Mouse (Mus musculus) CH12.LX (cell line): Measurements from ENCODE around the gene Tmem266. TPM values are rescaled to one million over a fixed set of nuclear protein-coding genes. Genes with fewer than 3 reads are reported as not detected.

Experiments used
- DNase-seq: peaks from one replicate; pipeline ENCODE4 v3.0.0-alpha.2; 2013; ENCODE audit errors: extremely low read depth
- H3K27ac ChIP-seq: 2 replicates; pipeline ENCODE4 v1.5.1; 2012; ENCODE audit warnings: low read depth, mild to moderate bottlenecking, control low read depth, moderate library complexity; ENCODE audit not compliant: insufficient read depth
- H3K27me3 ChIP-seq: replicated peaks from 2 replicates; pipeline ENCODE3; 2012; ENCODE audit warnings: inconsistent platforms
- H3K36me3 ChIP-seq, 2 experiments: replicated peaks in 1 of 2; 2 replicates each; pipeline versions ENCODE3 to v1.6.1; 2012; ENCODE audit warnings: inconsistent platforms in 1 of 2, low read length in 1 of 2, mild to moderate bottlenecking in 1 of 2, mixed read lengths in 1 of 2, moderate library complexity in 1 of 2; ENCODE audit not compliant: control insufficient read depth in 1 of 2, insufficient read depth in 1 of 2
- H3K4me1 ChIP-seq, 2 experiments: 2 replicates each; pipeline ENCODE4 v1.6.1; 2012; ENCODE audit warnings: inconsistent platforms in 1 of 2, moderate library complexity in 1 of 2; ENCODE audit not compliant: insufficient read depth in 2 of 2, control insufficient read depth in 1 of 2
- H3K4me2 ChIP-seq: 2 replicates; pipeline ENCODE4 v1.6.1; 2012; ENCODE audit warnings: low read depth, mild to moderate bottlenecking, control low read depth; ENCODE audit not compliant: poor library complexity, insufficient read depth, severe bottlenecking
- H3K4me3 ChIP-seq, 3 experiments: fragments of 150-350 bp in 1 of 3; sonication (generic) in 1 of 3; replicated peaks in 1 of 3; 2 replicates each; pipeline versions ENCODE3 to v1.5.1; 2011 to 2012; ENCODE audit warnings: low read depth in 2 of 3, low read length in 2 of 3, mild to moderate bottlenecking in 2 of 3, moderate library complexity in 2 of 3, control low read depth in 1 of 3, improper control_type of control experiment in 1 of 3, inconsistent platforms in 1 of 3, mixed read lengths in 1 of 3; ENCODE audit not compliant: poor library complexity in 1 of 3
- H3K79me2 ChIP-seq: replicated peaks from 2 replicates; pipeline ENCODE4 v1.6.1; 2012; ENCODE audit warnings: mild to moderate bottlenecking, moderate library complexity; ENCODE audit not compliant: control insufficient read depth, poor library complexity, insufficient read depth, severe bottlenecking; ENCODE audit errors: extremely low read depth
- H3K9ac ChIP-seq: 2 replicates; pipeline ENCODE4 v1.6.1; 2012; ENCODE audit warnings: low read depth, mild to moderate bottlenecking, control low read depth, moderate library complexity; ENCODE audit not compliant: insufficient read depth
- H3K9me3 ChIP-seq: replicated peaks from 2 replicates; pipeline ENCODE3; 2012; ENCODE audit warnings: low read length, inconsistent platforms, mixed read lengths
- BHLHE40 ChIP-seq: IDR thresholded peaks from 2 replicates; pipeline ENCODE4 v1.6.1; 2011; ENCODE audit warnings: mild to moderate bottlenecking, low read depth, low read length, improper control_type of control experiment
- CHD1 ChIP-seq: IDR thresholded peaks from 2 replicates; pipeline ENCODE4 v1.6.1; 2012; ENCODE audit warnings: low read depth, low read length, improper control_type of control experiment, inconsistent platforms
- CHD2 ChIP-seq: IDR thresholded peaks from 2 replicates; pipeline ENCODE4 v1.6.1; 2011; ENCODE audit warnings: low read length, improper control_type of control experiment
- CTCF ChIP-seq, 2 experiments: IDR thresholded peaks in 1 of 2; conservative IDR thresholded peaks in 1 of 2; 2 replicates each; pipeline ENCODE4 v1.5.1; 2011 to 2012; ENCODE audit warnings: low read depth in 2 of 2, low read length in 2 of 2, improper control_type of control experiment in 1 of 2, inconsistent platforms in 1 of 2, mild to moderate bottlenecking in 1 of 2, moderate library complexity in 1 of 2
- E2F4 ChIP-seq: IDR thresholded peaks from 2 replicates; pipeline ENCODE4 v1.6.1; 2011; ENCODE audit warnings: low read depth, low read length, improper control_type of control experiment; ENCODE audit not compliant: insufficient replicate concordance
- GABPA ChIP-seq: IDR thresholded peaks from 2 replicates; pipeline ENCODE4 v1.6.1; 2012; ENCODE audit warnings: low read depth, low read length, improper control_type of control experiment, inconsistent platforms; ENCODE audit not compliant: insufficient replicate concordance
- HCFC1 ChIP-seq: IDR thresholded peaks from 2 replicates; pipeline ENCODE4 v1.6.1; 2012; ENCODE audit warnings: low read depth, mild to moderate bottlenecking, inconsistent platforms, low read length, improper control_type of control experiment
- JUN ChIP-seq: IDR thresholded peaks from 2 replicates; pipeline ENCODE4 v1.6.1; 2011; ENCODE audit warnings: low read depth, mild to moderate bottlenecking, low read length, improper control_type of control experiment, moderate library complexity; ENCODE audit not compliant: insufficient read depth
- JUND ChIP-seq: conservative IDR thresholded peaks from 2 replicates; pipeline ENCODE4 v1.6.1; 2011; ENCODE audit warnings: low read depth, low read length, improper control_type of control experiment
- MAFK ChIP-seq: IDR thresholded peaks from 2 replicates; pipeline ENCODE4 v1.6.1; 2011; ENCODE audit warnings: low read length, improper control_type of control experiment; ENCODE audit not compliant: insufficient replicate concordance
- MAX ChIP-seq: IDR thresholded peaks from 2 replicates; pipeline ENCODE4 v1.6.1; 2011; ENCODE audit warnings: low read length, improper control_type of control experiment
- MAZ ChIP-seq: IDR thresholded peaks from 2 replicates; pipeline ENCODE4 v1.6.1; 2012; ENCODE audit warnings: low read depth, mild to moderate bottlenecking, inconsistent platforms, low read length, improper control_type of control experiment, moderate library complexity
- MYC ChIP-seq: IDR thresholded peaks from 2 replicates; pipeline ENCODE4 v1.6.1; 2011; ENCODE audit warnings: low read depth, mild to moderate bottlenecking, improper control_type of control experiment, low read length
- NELFE ChIP-seq: IDR thresholded peaks from 2 replicates; pipeline ENCODE4 v1.6.1; 2011; ENCODE audit warnings: low read depth, low read length, improper control_type of control experiment
- NRF1 ChIP-seq: IDR thresholded peaks from 2 replicates; pipeline ENCODE4 v1.6.1; 2014; ENCODE audit warnings: low read depth, mild to moderate bottlenecking, inconsistent platforms, low read length, improper control_type of control experiment, moderate library complexity
- PAX5 ChIP-seq: IDR thresholded peaks from 2 replicates; pipeline ENCODE4 v1.6.1; 2012; ENCODE audit warnings: low read length, inconsistent platforms, mixed read lengths
- POLR2A ChIP-seq: IDR thresholded peaks from 2 replicates; pipeline ENCODE4 v1.6.1; 2011; ENCODE audit warnings: low read depth, mild to moderate bottlenecking, improper control_type of control experiment, low read length
- POLR2AphosphoS2 ChIP-seq: IDR thresholded peaks from 2 replicates; pipeline ENCODE4 v1.6.1; 2011; ENCODE audit warnings: low read depth, low read length, improper control_type of control experiment
- RAD21 ChIP-seq: IDR thresholded peaks from 2 replicates; pipeline ENCODE4 v1.6.1; 2011; ENCODE audit warnings: low read depth, mild to moderate bottlenecking, low read length, improper control_type of control experiment, moderate library complexity
- SIN3A ChIP-seq: IDR thresholded peaks from 2 replicates; pipeline ENCODE4 v1.6.1; 2012; ENCODE audit warnings: low read length, improper control_type of control experiment, inconsistent platforms
- SMC3 ChIP-seq: IDR thresholded peaks from 2 replicates; pipeline ENCODE4 v1.6.1; 2011; ENCODE audit warnings: low read depth, low read length, improper control_type of control experiment
- TBP ChIP-seq: conservative IDR thresholded peaks from 2 replicates; pipeline ENCODE4 v1.6.1; 2011; ENCODE audit warnings: low read depth, low read length, improper control_type of control experiment
- TCF12 ChIP-seq: IDR thresholded peaks from 2 replicates; pipeline ENCODE4 v1.6.1; 2014; ENCODE audit warnings: low read depth, mild to moderate bottlenecking, inconsistent platforms, low read length, improper control_type of control experiment
- UBTF ChIP-seq: IDR thresholded peaks from 2 replicates; pipeline ENCODE4 v1.6.1; 2012; ENCODE audit warnings: low read depth, mild to moderate bottlenecking, inconsistent platforms, low read length, improper control_type of control experiment, moderate library complexity
- USF1 ChIP-seq: IDR thresholded peaks from 2 replicates; pipeline ENCODE4 v1.6.1; 2014; ENCODE audit warnings: low read depth, mild to moderate bottlenecking, inconsistent platforms, low read length, improper control_type of control experiment
- ZC3H11A ChIP-seq: IDR thresholded peaks from 2 replicates; pipeline ENCODE4 v1.6.1; 2012; ENCODE audit warnings: low read depth, mild to moderate bottlenecking, inconsistent platforms, low read length, improper control_type of control experiment
- ZKSCAN1 ChIP-seq: IDR thresholded peaks from 2 replicates; pipeline ENCODE4 v1.6.1; 2012; ENCODE audit warnings: low read depth, inconsistent platforms, low read length, improper control_type of control experiment, borderline replicate concordance
- ZMIZ1 ChIP-seq: IDR thresholded peaks from 2 replicates; pipeline ENCODE4 v1.6.1; 2012; ENCODE audit warnings: low read depth, mild to moderate bottlenecking, inconsistent platforms, low read length, improper control_type of control experiment
- dilution Hi-C: fragments of 300-500 bp; cut with MboI; formaldehyde crosslinking; loops from 2 replicates; pipeline ENCODE4 v1.14.3; 2020; ENCODE audit warnings: low sequenced_read_pairs; ENCODE audit not compliant: extremely low pct_unique_long_range_greater_than_20kb, extremely low pct_ligation_motif_present
- in situ Hi-C: fragments of 300-500 bp; cut with MboI; formaldehyde crosslinking; loops from 3 replicates; pipeline ENCODE4 v1.14.3; 2019; ENCODE audit warnings: low sequenced_read_pairs, low pct_ligation_motif_present, low pct_unique_long_range_greater_than_20kb, mixed read lengths
- polyA plus RNA-seq: library from polyadenylated mRNA; unstranded; fragments of >175 nt; gene quantifications from 2 replicates; pipeline ENCODE4 v1.2.1, GENCODE M21; 2012; ENCODE audit warnings: low read depth; ENCODE audit not compliant: insufficient read length
- total RNA-seq, 2 experiments: library from RNA; depleted of rRNA; stranded (reverse); fragments of 300-350 nt in 1 of 2; fragments of >200 nt in 1 of 2; gene quantifications; 2 replicates each; pipeline ENCODE4 v1.2.3; 2012 to 2014

Gene Tmem266
- total and polyA plus RNA-seq, 3 experiments = not detected

DNA sequence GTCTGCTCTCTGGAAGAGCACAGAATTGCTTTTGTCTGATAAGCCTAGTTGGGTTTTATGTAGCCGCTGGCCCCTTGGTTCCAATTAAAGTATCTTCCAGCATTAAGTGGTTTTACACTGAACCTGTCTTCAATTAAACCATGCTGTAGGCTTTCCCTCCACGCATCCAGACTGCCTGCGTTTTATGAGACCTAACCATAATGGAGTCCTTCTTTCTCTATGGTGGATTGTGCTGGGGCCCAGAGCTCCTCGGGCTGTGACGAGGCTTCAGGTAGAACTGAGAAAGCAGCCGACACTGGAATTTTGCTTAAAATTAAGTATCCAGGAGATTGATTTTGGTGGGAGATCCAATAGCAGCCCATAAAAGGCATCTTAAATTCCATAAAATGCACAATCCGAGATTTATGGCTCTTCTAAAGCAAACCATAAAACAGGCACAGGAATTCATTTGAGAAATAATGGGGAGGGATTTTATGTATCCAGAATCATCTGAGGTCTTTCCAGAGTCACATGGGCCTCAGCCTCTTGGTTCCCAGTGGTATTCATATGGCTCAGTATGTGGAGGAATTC lies 72.4 kb downstream of the Tmem266 start:
- dilution Hi-C loops = no loop called here
- peaks cover 13% of the 10 kb centered on the region for H3K27me3 ChIP-seq

DNA sequence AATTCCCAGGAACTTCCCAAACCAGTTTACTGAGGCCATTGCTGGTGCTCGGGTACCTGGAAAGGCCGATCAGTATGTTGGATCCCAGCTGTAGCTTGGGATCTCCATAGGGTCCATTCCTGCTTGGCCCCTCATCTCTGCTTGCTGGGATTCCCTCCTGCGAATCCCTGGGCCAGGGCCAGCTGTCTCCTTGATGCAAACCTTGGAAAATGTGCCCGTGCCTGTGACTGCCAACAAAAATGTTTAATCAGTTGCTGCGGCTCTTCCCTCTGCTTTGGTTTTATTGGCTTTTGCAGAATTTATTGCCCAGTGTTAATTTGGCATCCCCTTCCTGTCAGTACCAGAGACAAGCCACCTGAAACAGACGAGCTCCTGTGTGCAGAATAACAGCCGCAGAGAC lies 75.6 kb downstream of the Tmem266 start:
- DNase-seq = no peak
- H3K9ac ChIP-seq = no peak overlapping the region
- dilution Hi-C loops = no loop called here
- no peak overlapping the region for H3K4me3 ChIP-seq
- H3K4me2 ChIP-seq = no peak overlapping the region
- H3K36me3 ChIP-seq = no peaks in the 10 kb centered on the region
- no peak for TF ChIP-seq E2F4
- no peak for TF ChIP-seq TCF12
- no peak for TF ChIP-seq USF1
- no peak for TF ChIP-seq CHD2
- no peak for TF ChIP-seq POLR2A
- no peak for TF ChIP-seq CHD1
- TF ChIP-seq BHLHE40 = no peak
- TF ChIP-seq ZKSCAN1 = no peak
- TF ChIP-seq JUN = no peak
- no peak for TF ChIP-seq NRF1
- no peak for TF ChIP-seq SIN3A
- TF ChIP-seq PAX5 = no peak
- TF ChIP-seq MAZ = no peak
- no peak for TF ChIP-seq SMC3
- TF ChIP-seq HCFC1 = no peak
- no peak for TF ChIP-seq RAD21
- TF ChIP-seq ZMIZ1 = no peak
- no peak for TF ChIP-seq JUND
- no peak for TF ChIP-seq GABPA
- TF ChIP-seq, all 38 proteins: peak for 0
- Histone ChIP-seq H3K9me3 (no peaks in the 10 kb centered on the region), H3K4me1 (peaks cover 2 to 46% of the 10 kb centered on the region in 2 experiments; a peak in 2 of 4 replicates), H3K27me3 (peaks cover 2% of the 10 kb centered on the region), H3K27ac (no peak overlapping the region), H3K79me2 (no peaks in the 10 kb centered on the region)
- in situ Hi-C loops = no loop called here

More for the DNA sequence above, 72.4 kb downstream of the Tmem266 start:
- Histone ChIP-seq H3K4me2 (no peak overlapping the region), H3K79me2 (no peaks in the 10 kb centered on the region), H3K9ac (no peak overlapping the region), H3K9me3 (no peaks in the 10 kb centered on the region), H3K4me1 (peaks cover 8 to 44% of the 10 kb centered on the region in 2 experiments), H3K4me3 (no peak overlapping the region), H3K27ac (no peak overlapping the region)
- in situ Hi-C loops = no loop called here
- DNase-seq = no peak
- TF ChIP-seq JUND (no peak), MYC (no peak), UBTF (no peak), CHD2 (no peak), POLR2A (no peak), POLR2AphosphoS2 (no peak), TBP (no peak), MAFK (no peak), E2F4 (no peak), NELFE (no peak), JUN (no peak), MAX (no peak), CTCF (conservative IDR thresholded peaks at IDR 0.05 in 1 of 2, IDR thresholded peaks at IDR 0.05 in 1 of 2; ENCODE audit: low read depth in 2 of 2, low read length in 2 of 2) (no peak), PAX5 (no peak), BHLHE40 (no peak), ZC3H11A (no peak)
- TF ChIP-seq, all 38 proteins: peak for 0
- no peaks in the 10 kb centered on the region for H3K36me3 ChIP-seq
